Mouse (Mus musculus) lung, postnatal 10 days (tissue): ENCODE results near the gene Folr2.

Experiments used
- DNase-seq: peaks from one replicate; pipeline ENCODE4 v3.0.0; 2021

The Folr2 gene

DNA sequence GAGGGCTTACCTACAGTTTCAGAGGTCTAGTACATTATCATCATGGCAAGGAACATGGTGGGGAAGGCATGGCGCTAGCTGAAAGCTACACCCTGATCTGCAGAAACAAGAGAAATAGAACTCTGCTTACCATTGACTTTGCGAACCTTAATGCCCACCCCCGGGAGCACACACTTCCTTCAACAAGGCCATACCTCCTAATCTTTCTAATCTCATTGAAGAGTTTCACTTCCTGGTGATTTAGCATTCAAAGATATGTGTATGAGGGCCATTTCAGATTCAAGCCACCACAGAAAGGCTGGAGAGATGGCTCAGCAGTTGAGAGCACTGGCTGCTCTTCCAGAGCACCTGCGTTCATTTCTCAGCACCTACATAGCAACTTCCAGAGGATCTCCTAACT lies at the start of gene Folr2:
Folr2 (minus strand) TSS at position 101 of the 400 bp plus-strand sequence.
- DNase-seq = no peak

DNA sequence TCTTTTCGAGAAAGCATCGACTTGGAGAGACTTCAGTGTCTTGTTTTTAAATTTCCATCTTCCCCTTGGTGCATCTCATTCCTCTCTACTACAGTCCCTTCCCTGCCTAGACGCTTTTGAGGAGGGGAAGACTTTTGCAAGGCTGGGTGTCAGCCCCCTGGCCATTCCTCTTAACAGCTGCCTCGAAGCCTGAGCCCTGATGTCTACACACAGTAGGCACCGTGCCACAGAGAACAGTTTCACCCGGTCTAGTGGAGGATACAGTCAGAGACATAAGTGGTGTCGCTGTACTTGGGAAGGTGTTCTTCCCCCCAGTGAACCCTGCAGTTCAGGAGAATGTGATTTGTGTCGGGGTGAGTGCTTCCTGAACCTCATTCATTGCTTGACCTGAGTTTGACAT lies 49.7 kb upstream of the Folr2 start:
- DNase-seq = peak; percentile 31

DNA sequence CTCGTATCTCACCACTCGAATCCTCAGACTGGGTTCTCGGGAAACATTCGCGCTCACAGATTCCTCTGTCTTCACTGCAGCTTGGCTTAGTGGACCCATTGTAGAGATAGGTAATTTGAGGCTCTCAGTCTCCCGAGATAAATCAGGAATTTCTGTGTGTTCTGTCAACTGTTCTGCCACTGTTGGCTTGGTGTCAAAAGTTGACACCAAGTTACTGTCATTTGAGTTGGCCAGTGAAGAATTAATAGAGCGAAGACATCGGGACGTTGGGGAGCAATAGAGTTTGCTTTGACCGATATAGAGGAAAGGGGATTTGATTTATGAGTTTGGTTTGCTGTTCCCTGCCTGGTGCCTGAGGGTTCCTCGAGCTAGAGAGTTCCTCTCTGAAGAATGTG lies 49.3 kb upstream of the Folr2 start, which contains the start of gene Tomt:
Tomt (minus strand) TSS at position 73 of the 395 bp plus-strand sequence.
- DNase-seq = no peak

DNA sequence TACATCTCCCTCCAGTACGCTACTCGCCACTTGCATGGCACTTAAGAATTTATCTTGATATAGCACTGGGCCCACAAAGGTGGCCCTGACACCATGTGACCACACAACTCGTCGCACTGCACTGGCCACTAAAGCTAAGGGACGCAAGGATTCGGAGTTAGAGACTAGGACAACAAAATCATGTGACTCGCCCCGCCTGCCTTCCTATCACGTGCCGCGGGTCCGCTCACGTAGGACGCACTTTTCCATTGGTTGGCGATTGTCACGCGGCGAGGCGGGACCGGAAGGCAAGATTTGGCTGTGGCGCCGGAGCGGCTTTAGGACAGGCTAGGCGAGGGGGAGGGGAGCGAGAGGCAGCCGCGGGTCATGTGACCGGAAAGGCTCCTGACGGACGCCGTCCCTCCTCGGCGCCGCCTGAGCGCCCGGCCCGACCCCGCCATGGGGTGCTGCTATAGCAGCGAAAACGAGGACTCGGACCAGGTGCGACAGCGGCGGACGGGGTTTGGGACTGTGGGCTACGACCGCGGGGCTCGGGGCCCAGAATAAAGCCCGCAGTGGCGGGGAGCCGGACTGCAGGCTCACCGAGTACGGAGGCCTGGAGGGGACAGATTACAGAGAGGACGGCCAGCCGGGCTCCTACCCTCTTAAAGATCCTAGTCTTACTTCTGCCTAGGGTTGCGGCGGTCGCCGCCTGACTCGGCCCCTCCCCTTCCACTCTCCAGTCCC lies 48.7 kb upstream of the Folr2 start, which contains the start of gene Lamtor1:
Lamtor1 (plus strand) TSS at position 344 of the 726 bp plus-strand sequence.
- DNase-seq = peak; percentile 100

DNA sequence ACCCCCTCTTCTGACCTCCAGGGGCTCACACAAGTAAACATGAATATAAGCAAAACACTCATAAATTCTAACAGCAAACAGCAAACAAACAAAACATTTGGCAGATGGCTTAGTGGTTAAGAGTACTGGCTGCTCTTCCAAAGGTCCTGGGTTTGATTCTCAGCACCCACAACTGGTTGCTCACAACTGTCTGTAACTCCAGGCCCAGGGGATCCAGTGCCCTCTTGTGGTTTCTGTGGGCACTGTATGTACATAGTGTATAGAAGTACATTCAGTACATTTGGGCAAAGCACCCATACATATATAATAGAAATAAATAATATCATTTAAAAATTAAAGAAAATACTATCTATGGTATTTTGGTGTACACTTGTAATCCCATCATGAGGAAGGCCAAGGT lies 45.9 kb upstream of the Folr2 start:
- DNase-seq = no peak

DNA sequence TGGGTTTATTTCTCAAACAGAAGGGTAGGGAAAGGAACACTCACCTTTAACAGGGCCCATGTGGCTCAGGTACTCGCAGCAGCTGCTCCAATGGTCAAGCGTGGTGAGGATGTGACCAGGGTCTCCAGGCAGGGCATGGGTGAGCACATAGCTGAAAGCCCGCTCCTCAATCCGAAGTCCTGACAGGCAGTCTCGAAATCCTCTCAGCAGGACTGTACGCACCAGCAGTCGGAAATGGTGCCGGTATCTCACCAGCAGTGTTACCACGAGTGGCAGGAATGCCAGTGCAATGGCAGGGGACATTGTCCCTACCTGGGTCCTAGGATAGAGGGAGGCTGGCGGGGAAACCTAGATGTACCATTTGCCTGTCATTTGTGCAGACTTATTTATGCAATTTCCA lies 45.0 kb upstream of the Folr2 start:
- DNase-seq = no peak

DNA sequence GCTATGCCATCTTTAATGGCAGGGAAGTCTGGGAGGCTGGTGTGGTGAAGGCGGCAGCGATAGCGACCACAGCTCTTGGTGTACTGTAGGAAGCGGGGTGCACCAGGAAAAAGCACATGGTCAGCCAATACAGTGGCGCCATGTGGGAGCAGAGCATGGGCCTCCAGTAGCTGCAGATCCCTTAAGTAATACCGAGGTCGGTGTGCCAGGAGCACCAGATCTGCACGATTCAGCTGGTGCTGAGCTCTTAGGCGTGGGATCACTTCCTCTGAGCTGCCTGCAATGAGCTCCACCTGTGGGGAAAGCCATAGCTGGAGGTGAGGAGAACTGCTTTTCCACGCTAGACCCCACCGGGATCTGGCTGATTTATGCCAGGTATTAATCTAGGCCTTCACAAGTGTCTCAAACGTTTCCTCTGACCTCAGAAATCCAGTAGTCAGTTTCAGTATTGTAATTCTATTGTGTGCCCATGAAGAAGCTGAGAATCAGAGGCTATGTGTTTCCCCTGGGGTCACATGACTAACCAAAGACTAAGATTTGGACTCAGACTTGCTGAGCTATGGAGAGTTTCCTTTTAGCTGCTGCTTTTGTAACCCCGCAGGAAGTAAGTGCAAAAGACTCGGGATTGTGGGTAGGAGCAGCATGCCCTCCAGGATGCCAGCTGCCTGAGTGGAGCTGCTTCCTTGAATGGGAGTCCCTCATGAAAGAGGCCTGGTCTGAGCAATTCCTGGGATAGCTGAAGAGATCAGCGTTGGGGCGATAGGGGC lies 43.5 kb upstream of the Folr2 start:
- DNase-seq = no peak

DNA sequence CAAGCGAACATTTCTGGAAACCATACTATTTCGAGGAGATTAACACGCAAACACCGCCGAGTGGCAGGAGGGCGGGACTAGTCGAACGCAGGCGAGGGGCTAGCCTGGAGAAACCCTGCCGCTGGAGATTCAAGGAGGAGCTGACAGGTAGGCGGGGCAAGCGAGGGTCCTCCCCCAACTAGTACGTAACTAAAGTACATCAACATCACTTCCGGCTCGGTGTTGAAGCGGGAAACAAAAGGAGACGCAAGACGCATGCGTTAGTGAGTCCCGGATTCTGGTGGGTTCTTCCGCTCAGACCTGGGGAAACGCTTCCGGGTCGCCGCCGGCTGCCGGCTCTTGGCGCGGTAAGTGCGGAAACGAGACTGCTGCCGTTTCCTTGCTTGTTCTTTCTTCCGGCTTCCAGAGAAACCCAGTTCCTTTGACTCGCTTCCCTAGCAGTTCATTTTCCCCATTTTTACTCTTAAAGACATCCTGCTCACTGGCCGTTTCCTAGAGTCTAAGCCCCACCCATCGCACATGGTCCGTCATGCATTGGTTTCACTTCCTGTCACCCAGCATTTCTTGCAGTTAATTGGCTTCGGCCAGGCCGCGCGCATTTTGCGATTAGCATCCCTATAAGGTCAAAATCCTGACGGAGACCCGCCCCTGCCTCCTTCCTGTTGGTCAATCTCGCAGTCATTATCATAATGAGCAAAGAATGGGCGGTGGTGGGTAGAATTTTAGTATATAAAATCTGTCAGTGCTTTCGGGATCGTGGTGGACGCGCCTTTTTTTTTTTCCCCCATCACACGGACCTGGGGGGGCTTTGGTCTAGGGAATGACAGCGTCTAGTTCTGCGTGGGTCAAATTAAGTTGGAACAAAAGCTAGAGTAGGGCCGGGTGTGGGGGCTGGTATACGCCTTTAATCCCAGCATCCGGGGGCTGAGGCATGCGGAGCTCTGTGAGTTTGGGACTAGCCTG lies 39.4 kb upstream of the Folr2 start:
- DNase-seq = peak; percentile 98

DNA sequence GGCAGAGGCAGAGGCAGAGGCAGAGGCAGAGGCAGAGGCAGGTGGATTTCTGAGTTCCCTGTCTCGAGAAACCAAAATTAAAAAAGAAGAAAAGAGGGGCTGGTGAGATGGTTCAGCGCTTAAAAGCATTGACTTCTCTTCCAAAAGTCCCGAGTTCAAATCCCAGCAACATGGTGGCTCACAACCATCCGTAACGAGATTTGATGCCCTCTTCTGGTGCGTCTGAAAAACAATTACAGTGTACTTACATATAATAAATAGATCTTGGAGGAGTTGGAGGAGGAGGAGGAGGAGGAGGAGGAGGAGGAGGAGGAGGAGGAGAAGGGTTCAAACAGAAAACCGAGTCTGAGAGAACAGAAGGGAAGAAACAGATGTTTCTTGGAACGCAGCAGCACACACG lies 38.7 kb upstream of the Folr2 start:
- DNase-seq = no peak

DNA sequence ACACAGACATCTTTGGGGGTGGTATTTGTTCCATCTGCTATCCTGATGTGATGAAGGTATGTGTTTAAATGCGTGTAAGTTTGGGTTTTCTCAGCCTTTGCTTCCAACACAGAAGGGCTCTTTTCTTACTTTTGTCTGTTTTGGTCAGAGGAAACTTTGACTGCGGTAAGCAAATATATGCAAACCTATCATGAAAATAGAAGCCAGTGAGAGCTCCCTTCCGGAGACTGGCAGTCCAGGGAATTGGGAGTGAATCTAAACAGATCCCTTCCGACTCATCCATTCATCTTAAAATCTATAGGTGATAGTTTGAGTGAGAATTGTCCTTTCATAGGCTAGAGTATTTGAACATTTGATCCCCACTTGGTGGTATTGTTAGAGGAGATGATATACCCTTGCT lies 31.5 kb upstream of the Folr2 start:
- DNase-seq = no peak

DNA sequence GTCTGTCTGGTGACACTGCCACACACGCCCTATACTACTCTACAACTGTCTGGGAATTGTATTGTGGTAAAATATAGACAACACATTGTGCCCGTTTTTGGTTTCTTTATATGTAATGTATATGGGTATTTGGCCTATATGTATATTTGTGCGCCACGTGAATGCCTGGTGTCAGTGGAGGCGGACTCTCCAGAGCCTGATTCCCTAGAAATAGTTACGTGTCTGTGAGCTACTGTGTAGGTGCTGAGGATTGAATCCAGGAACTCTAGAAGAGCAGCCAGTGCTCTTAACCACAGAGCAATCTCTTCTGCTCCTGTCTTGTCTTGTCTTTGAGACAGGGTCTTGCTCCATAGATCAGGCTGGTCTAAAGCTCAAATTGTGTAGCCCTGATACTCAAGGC lies 29.3 kb upstream of the Folr2 start:
- DNase-seq = no peak

DNA sequence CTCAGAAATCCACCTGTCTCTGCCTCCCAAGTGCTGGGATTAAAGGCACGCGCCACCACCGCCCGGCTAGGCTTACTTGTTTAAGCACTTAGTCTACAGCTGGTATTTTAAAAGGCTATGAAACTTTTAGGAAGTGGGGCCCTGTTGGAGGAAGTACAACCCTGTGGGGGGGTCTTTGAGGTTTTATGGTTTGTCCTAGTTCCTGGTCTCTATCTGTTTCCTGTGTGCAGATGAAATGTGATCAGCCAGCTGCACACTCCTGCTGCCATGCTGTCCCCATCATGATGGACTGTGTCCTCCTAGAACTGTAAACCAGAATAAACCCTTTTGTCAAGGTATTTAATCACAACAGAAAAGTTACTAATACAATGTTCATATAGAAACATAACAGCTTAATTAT lies 27.2 kb upstream of the Folr2 start:
- DNase-seq = no peak

DNA sequence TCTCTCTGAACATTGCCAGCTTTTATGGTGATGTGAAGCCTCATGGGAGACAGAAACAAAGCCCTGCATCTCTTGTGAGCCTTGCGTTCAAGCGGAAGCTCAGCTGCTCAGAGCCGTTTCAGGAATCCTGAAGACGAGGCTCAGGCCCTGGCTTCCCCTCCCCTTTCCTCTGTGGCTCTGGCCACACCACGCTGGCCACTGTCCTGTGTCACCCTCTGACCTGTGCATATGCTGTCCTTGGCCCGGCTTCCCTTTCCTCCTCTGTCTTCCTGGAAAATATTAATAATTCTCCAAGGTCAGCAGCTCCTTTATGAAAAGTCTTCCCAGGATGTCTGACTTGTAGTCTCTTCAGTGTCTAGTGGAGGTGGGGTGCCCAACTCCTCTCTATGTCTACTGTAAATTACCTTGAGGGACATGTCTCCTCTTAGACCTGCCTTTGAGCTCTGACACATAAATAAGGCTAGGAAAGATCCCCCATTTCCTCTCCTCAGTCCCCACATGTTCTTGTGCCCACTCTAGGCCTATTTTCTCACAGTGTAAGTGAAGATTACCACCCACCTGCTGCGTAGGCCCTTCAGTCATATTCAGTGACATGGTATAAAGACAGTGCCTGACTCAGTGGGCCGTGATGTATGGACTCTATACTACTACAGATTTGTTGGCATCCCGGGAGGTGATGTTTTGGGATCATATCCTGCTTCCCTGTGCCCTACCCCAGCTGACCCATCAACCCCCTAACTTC lies 25.6 kb upstream of the Folr2 start:
- no peak for DNase-seq

DNA sequence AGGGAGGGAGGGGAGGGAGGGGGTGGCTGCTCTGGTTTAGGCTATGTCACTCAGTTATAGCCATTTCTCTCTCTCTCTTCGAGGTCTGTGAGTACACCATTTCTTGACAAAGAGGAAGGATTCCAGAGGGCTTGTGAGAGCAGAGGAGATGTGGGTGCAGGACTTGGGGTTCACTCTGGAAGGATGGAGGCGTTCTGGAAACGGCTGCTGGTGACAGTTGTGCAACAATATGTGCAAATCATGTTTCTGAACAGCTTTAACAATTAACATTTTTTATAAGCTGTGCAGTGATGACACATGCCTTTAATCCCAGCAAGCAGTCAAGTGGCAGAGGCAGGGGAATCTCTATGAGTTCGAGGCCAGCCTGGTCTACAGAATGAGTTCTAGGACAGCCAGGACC lies 23.9 kb upstream of the Folr2 start:
- no peak for DNase-seq

DNA sequence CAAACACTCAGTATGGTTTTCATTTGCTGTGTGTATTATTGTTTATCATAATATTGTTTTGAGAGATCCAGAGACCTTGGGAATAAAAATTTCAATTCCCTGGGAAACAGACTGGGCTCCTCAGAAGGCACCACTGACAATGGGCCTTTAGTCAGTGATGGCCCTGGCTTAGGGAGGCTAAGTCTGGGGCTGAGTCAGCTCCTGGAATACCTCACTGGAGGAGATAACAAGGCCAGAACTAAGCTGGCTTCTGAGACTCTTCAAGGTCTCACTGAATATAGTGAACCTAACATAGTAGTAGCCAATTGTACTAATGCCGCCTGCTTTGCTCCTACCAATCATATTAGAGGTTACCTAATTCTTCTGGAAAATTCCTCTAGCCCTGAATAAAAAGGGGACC lies 19.0 kb upstream of the Folr2 start:
- DNase-seq = no peak

DNA sequence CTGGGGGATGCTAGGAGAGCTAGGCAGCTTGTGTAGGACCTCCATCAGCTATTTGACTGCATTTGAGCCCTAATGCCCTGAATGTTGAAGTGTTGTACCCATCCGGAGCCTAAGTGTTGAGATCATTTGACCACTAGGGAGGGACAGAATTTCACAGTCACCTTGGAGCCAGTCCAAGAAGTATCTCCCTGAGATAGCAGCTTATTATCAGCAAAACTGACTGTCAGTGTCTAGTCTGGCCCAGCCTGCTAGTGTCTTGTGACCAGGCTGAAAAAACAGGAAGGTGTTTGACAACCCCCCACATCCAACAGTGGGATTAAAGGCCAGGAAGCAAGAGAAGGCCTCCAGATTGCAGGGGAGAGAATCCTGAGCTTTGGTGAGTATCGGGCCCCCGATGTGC lies 14.3 kb upstream of the Folr2 start:
- DNase-seq = no peak

DNA sequence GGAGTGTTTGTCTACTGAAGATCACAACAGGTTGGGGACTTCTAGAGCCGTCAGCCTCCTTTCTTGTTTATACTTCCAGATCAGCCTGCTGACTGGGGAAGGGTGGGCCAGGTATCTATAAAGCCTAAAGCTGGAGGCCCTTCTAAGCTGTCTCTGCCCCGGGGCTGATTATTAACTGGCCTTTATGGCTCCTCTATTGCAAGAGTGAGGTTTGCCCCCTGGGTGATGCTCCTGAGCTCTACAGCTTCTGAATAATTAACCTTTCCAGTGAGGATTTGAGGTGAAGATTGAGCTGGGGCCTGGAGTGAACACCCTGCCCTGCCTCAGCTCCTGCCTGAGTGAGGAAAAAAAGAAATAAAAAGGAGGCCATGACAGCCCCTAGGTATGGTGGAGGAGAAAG lies 13.6 kb upstream of the Folr2 start, which contains the start of gene Folr1:
Folr1 (minus strand) TSS at position 160 of the 400 bp plus-strand sequence.
- no peak for DNase-seq

DNA sequence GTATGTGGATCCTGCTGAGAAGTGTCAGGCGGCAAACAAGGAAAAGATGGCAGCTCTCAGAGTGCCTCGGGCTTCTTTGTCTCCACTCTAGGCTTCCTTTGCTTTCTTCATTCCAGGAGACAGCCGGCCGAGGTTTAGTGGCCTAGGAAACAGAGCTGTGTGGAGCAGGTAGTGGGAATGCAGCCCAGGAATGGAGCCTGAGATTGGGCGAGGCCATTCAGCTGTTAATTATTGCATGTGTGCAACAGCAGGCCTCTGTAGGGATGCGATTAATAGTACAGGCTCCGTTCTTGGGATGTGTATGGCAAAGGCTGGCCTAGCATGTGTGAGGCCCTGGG lies 12.1 kb upstream of the Folr2 start:
- DNase-seq = no peak

DNA sequence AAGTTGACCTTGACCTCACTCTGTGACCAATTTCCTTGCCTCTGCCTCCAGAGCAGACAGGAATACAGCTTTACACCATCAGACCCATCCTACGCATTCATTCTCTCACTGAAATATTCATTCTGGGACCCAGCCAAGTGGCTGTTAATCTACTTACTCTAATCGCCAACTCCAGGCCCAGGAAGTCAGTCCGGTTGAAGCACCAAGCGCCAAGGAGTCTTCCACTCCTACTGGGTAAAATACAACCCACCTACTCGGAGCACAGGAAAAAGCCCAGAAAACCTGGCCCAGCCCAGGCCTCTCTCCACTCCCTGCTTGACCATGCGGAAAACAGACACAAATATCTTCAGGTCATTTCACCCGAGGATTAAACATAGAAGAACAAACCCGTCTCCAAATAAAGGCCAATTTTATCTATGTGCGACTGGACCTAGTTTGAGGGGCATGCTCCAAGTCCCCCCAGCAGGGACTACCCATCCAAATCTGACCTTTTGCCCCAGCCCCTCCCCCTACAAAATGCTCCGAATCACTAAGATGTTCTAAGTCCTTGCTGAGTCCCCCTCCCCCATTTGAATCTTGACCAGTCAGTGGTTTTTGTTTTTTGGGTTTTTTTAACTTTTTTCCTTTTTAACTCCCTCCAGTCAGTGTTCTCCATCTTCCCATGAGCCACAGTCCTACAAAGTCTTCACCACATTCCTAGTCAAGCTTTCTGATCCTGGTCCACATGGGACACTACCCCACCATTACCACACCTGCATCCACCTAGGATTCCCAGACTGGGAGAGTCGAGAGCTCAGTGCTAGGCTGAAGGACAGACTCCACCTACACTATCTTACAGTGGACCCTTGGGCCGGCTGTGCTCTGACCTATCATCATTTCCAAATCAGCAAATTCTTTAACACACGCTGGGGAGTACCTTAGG lies 11.5 kb upstream of the Folr2 start:
- DNase-seq = no peak

DNA sequence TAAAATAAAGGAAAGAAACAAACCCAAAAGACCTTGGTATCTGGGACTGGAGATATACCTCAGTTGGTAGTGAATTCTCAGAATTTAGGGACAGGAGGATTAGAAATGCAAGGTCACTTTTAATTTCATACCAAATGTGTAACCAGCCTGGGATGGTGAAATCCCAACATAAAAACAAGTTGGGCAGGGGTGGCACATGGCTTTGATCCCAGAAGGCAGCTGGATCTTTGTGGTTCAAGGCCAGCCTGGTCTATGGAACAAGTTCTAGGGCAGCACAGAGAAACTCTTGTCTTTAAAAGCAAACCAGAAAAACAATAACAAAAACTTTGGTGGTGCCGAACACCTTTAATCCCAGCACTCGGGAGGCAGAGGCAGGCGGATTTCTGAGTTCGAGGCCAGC lies 10.5 kb upstream of the Folr2 start:
- DNase-seq = no peak

DNA sequence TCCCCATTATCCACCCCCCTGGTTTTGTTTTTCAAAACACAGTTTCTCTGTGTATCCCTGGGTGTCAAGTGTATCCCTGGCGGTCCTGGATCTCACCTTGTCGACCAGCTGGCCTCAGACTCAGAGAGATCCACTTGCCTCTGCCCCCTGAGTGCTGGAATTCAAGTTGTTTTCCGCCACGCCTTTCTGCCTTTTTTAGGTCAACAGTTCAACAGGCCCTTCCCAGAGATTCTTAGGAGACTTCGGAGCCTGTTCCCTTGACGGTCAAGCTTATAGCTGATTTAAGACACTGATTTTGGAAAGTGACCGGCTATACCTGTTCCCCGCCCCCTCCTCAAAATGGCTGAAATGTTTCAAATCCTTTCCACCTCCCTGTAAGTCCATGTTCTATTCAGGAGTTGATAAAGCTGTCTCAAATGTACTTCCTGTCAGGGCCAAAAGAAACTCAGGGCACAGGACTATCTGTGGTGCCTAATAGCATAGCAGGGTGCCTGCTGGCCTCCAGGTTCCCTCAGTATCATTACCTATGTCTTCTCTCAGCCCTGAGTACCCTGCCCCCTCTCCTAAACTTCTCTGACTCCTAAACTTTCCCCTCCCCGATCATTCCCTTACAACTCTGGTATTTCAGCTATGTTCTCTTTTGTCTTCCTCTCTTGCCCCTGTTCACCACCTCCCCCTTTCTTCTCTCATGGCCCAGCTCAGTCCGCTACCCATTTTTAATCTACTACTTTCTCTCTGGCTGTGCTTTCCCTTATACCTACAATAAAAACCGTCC lies 9.7 kb upstream of the Folr2 start:
- no peak for DNase-seq
